ENCODE assay signal across 8 mouse cellular contexts in genomic region chr3:105705561-105705960, GRCm38 (mm10). TPM values are rescaled to one million over a fixed set of nuclear protein-coding genes. Genes with fewer than 3 reads are reported as not detected.
DNase-seq lines count a peak whose midpoint lies in the region; ATAC-seq and TF ChIP-seq lines count a peak whose summit lies in the region.

No protein-coding gene starts in this region.

- no peaks in the 10 kb centered on the region for H3K27me3 ChIP-seq in heart, adult 2 months (ENCODE audit: control insufficient read depth, insufficient read depth, low read length)
- peaks cover 78% of the 10 kb centered on the region for H3K27me3 ChIP-seq in E14TG2a.4 (ENCODE audit: insufficient read depth, low read length)
- H3K27me3 ChIP-seq in forebrain, postnatal 0 days (ENCODE audit: insufficient read depth, low read length), result no peaks in the 10 kb centered on the region
- peaks cover 18% of the 10 kb centered on the region for H3K27me3 ChIP-seq in liver, embryonic 16.5 days (ENCODE audit: control insufficient read depth, insufficient read depth, low read depth, low read length)

- H3K4me3 ChIP-seq in heart, adult 2 months, result peak overlapping the region; percentile 68
- peak overlapping the region; percentile 86 for H3K4me3 ChIP-seq in E14TG2a.4 (replicated peaks; ENCODE audit: low read length)
- H3K4me3 ChIP-seq in forebrain, postnatal 0 days (ENCODE audit: low read depth, low read length), result peak overlapping the region; percentile 43
- H3K4me3 ChIP-seq in liver, embryonic 16.5 days (ENCODE audit: low read depth, low read length), result peak overlapping the region; percentile 63

- H3K4me2 ChIP-seq in forebrain, postnatal 0 days (ENCODE audit: low read depth), result peak overlapping the region; percentile 92
- peak overlapping the region; percentile 97 for H3K4me2 ChIP-seq in liver, embryonic 16.5 days (ENCODE audit: low read depth, low read length)

- H3K9ac ChIP-seq in heart, adult 2 months (ENCODE audit: low read depth, low read length), result peak overlapping the region; percentile 81
- H3K9ac ChIP-seq in forebrain, postnatal 0 days, result peak overlapping the region; percentile 45
- no peak overlapping the region for H3K9ac ChIP-seq in liver, embryonic 16.5 days (ENCODE audit: low read depth, low read length)

- intact Hi-C loops in heart, adult 2 months (cut with DNase I), result no loop called here

- TF ChIP-seq EP300 in heart, adult 2 months (IDR thresholded peaks at IDR 0.05; ENCODE audit: insufficient read depth, low read depth, low read length), result no peak

- no peak for TF ChIP-seq CTCF in heart, adult 2 months (IDR thresholded peaks at IDR 0.05)
- no peak for TF ChIP-seq CTCF in E14TG2a.4 (conservative IDR thresholded peaks at IDR 0.05; ENCODE audit: low read length)
- no peak for TF ChIP-seq CTCF in forebrain, postnatal 0 days (IDR thresholded peaks at IDR 0.05; ENCODE audit: low read depth)

- no peak for TF ChIP-seq POLR2A in heart, adult 2 months (IDR thresholded peaks at IDR 0.05; ENCODE audit: insufficient read depth, low read depth, low read length)

- peak overlapping the region; percentile 96 for H3K27ac ChIP-seq in heart, adult 2 months
- no peak overlapping the region for H3K27ac ChIP-seq in forebrain, postnatal 0 days (ENCODE audit: low read depth, low read length)
- no peak overlapping the region for H3K27ac ChIP-seq in liver, embryonic 16.5 days (ENCODE audit: low read length)

- no peaks in the 10 kb centered on the region for H3K9me3 ChIP-seq in E14TG2a.4 (ENCODE audit: low read length)
- no peaks in the 10 kb centered on the region for H3K9me3 ChIP-seq in forebrain, postnatal 0 days (ENCODE audit: low read length)
- no peaks in the 10 kb centered on the region for H3K9me3 ChIP-seq in liver, embryonic 16.5 days (replicated peaks; ENCODE audit: control insufficient read depth, low read length)

- peak in 1 of 2 experiments; percentile 10 for DNase-seq in heart, adult 2 months
- DNase-seq in heart, adult 9 months (ENCODE audit: low spot score in 2 of 2), result no peak
- DNase-seq in forebrain, postnatal 0 days, result no peak
- no peak for DNase-seq in right cerebral cortex, postnatal 14 days
- no peak for DNase-seq in frontal cortex, postnatal 10 days (ENCODE audit: low spot score in 2 of 2)
- no peak for DNase-seq in adrenal gland, postnatal 25 days

- 39% methylated on average over 3 of the region's 3 CpGs for WGBS in heart, adult 2 months
- 17% methylated on average over 3 of the region's 3 CpGs for WGBS in forebrain, postnatal 0 days
- WGBS in liver, embryonic 16.5 days (ENCODE audit: insufficient replicate concordance), result 38% methylated on average over 3 of the region's 3 CpGs

- peaks cover 18% of the 10 kb centered on the region for H3K36me3 ChIP-seq in heart, adult 2 months (ENCODE audit: control insufficient read depth, insufficient read depth, low read length)
- peaks cover 8% of the 10 kb centered on the region; the same call in 1 of the 2 replicates for H3K36me3 ChIP-seq in E14TG2a.4 (ENCODE audit: insufficient read depth, low read length)
- no peaks in the 10 kb centered on the region for H3K36me3 ChIP-seq in forebrain, postnatal 0 days (ENCODE audit: insufficient read depth)
- no peaks in the 10 kb centered on the region for H3K36me3 ChIP-seq in liver, embryonic 16.5 days (ENCODE audit: control insufficient read depth, insufficient read depth)

- no peak for ATAC-seq in forebrain, postnatal 0 days
- no peak for ATAC-seq in liver, embryonic 16.5 days (ENCODE audit: low read depth)

- peaks cover 3% of the 10 kb centered on the region; the same call in 1 of the 2 replicates for H3K79me2 ChIP-seq in heart, adult 2 months (replicated peaks; ENCODE audit: control insufficient read depth, insufficient read depth, low read length)

- H3K4me1 ChIP-seq in heart, adult 2 months (ENCODE audit: control insufficient read depth, insufficient read depth, low read length), result peaks cover 24% of the 10 kb centered on the region
- H3K4me1 ChIP-seq in E14TG2a.4 (replicated peaks; ENCODE audit: low read depth, low read length), result peaks cover 21% of the 10 kb centered on the region
- H3K4me1 ChIP-seq in forebrain, postnatal 0 days (ENCODE audit: insufficient read depth), result no peaks in the 10 kb centered on the region
- peaks cover 35% of the 10 kb centered on the region for H3K4me1 ChIP-seq in liver, embryonic 16.5 days (ENCODE audit: control insufficient read depth, low read depth, low read length)

RNA-seq across cellular contexts. Expression of gene Inka2, which starts 1.2 kb away (rescaled TPM):
- 10 to 100 TPM; 16.1 to 16.2 TPM for total RNA-seq in heart, adult 2 months (2021)
- 11.5 and 22.4 TPM in 2 replicates for polyA plus RNA-seq in heart, adult 2 months (2012; rRNA removed)
- total RNA-seq in forebrain, postnatal 0 days (2014; rRNA removed), result 6.9 and 7.2 TPM in 2 replicates
- polyA plus RNA-seq in forebrain, postnatal 0 days (2015; fragmentation: Nextera tagmentation; extraction: Ambion mirVana), result 1.1 and 4.2 TPM in 2 replicates
- 0.11 and 0.28 TPM in 2 replicates for polyA plus RNA-seq in liver, embryonic 16.5 days (2015; fragmentation: Nextera tagmentation; extraction: Ambion mirVana)
- 2.3 and 4.2 TPM in 2 replicates for total RNA-seq in adrenal gland, postnatal 25 days (2021)

RNA-seq across cellular contexts. Expression of gene Ddx20, which starts 18.2 kb away (rescaled TPM):
- 10 to 100 TPM in 1 of 2 experiments, 1 to 10 TPM in 1; 9.2 to 12.3 TPM for total RNA-seq in heart, adult 2 months (2021)
- polyA plus RNA-seq in heart, adult 2 months (2012; rRNA removed), result 4.1 and 6.5 TPM in 2 replicates
- 19.5 and 24.2 TPM in 2 replicates for total RNA-seq in forebrain, postnatal 0 days (2014; rRNA removed)
- 16.8 and 18.1 TPM in 2 replicates for polyA plus RNA-seq in forebrain, postnatal 0 days (2015; fragmentation: Nextera tagmentation; extraction: Ambion mirVana)
- 13.3 and 16.1 TPM in 2 replicates for polyA plus RNA-seq in liver, embryonic 16.5 days (2015; fragmentation: Nextera tagmentation; extraction: Ambion mirVana)
- total RNA-seq in adrenal gland, postnatal 25 days (2021), result 18.5 and 22.0 TPM in 2 replicates
